Mouse (Mus musculus): ENCODE results near the gene Cask. TPM values are rescaled to one million over a fixed set of nuclear protein-coding genes. Genes with fewer than 3 reads are reported as not detected.
A peak's percentile ranks its signal among the peaks of the same experiment; 100 is the strongest.

Gene Cask
- total and polyA plus RNA-seq, 3 experiments = 9.4 to 13.3 TPM; not detected in 1

- no peaks in the 10 kb centered on the region for H3K9me3 ChIP-seq (replicated peaks; ENCODE audit: insufficient read depth, low read length)
- TF ChIP-seq ZMIZ1 (IDR thresholded peaks at IDR 0.05; ENCODE audit: low read depth, low read length) = no peak
- no peak for TF ChIP-seq TCF12 (IDR thresholded peaks at IDR 0.05; ENCODE audit: low read depth, low read length)
- no peak for TF ChIP-seq MAFK (IDR thresholded peaks at IDR 0.05; ENCODE audit: borderline replicate concordance, low read depth, low read length)
- no peak for TF ChIP-seq NRF1 (IDR thresholded peaks at IDR 0.05; ENCODE audit: insufficient read depth, low read depth, low read length, poor library complexity, severe bottlenecking)
- no peak for TF ChIP-seq USF1 (IDR thresholded peaks at IDR 0.05; ENCODE audit: low read depth, low read length)
- no peak for TF ChIP-seq MYC (IDR thresholded peaks at IDR 0.05; ENCODE audit: low read depth, low read length)
- TF ChIP-seq CTCF (IDR thresholded peaks at IDR 0.05 in 2 of 3, conservative IDR thresholded peaks at IDR 0.05 in 1 of 3; ENCODE audit: control insufficient read depth in 1 of 3, insufficient read depth in 1 of 3, low read depth in 2 of 3, low read length in 3 of 3, poor library complexity in 1 of 3, severe bottlenecking in 1 of 3) = no peak
- no peak for TF ChIP-seq EP300 (IDR thresholded peaks at IDR 0.05; ENCODE audit: low read depth in 1 of 2, low read length in 2 of 2)
- no peak for TF ChIP-seq TBP (IDR thresholded peaks at IDR 0.05; ENCODE audit: low read depth, low read length)
- no peak for TF ChIP-seq SMC3 (IDR thresholded peaks at IDR 0.05; ENCODE audit: low read depth, low read length)
- TF ChIP-seq POLR2AphosphoS5 (IDR thresholded peaks at IDR 0.05; ENCODE audit: borderline replicate concordance, low read depth, low read length) = no peak
- no peak for TF ChIP-seq GATA1 (IDR thresholded peaks at IDR 0.05; ENCODE audit: low read depth, low read length)
- TF ChIP-seq CHD1 (IDR thresholded peaks at IDR 0.05; ENCODE audit: low read depth, low read length) = no peak
- TF ChIP-seq ZC3H11A (IDR thresholded peaks at IDR 0.05; ENCODE audit: low read depth, low read length) = no peak
- no peak for TF ChIP-seq ZKSCAN1 (IDR thresholded peaks at IDR 0.05; ENCODE audit: low read depth, low read length)
- TF ChIP-seq NELFE (IDR thresholded peaks at IDR 0.05; ENCODE audit: low read depth, low read length) = no peak
- TF ChIP-seq MXI1 (IDR thresholded peaks at IDR 0.05; ENCODE audit: low read depth, low read length) = no peak
- TF ChIP-seq UBTF (IDR thresholded peaks at IDR 0.05; ENCODE audit: borderline replicate concordance, insufficient read depth, low read depth, low read length) = no peak
- no peak for TF ChIP-seq USF2 (IDR thresholded peaks at IDR 0.05; ENCODE audit: borderline replicate concordance in 1 of 2, insufficient read depth in 1 of 2, low read depth in 1 of 2, low read length in 2 of 2)
- peaks cover 0 to 10% of the 10 kb centered on the region in 2 experiments; a peak in 2 of 4 replicates for H3K4me1 ChIP-seq (ENCODE audit: control insufficient read depth in 1 of 2, insufficient read depth in 2 of 2, low read length in 2 of 2)
- no peaks in the 10 kb centered on the region for H3K27me3 ChIP-seq (ENCODE audit: control insufficient read depth in 1 of 2, insufficient read depth in 2 of 2, low read length in 2 of 2)
- H3K79me2 ChIP-seq (ENCODE audit: control insufficient read depth, insufficient read depth, low read length, poor library complexity) = no peaks in the 10 kb centered on the region
- DNase-seq (ENCODE audit: low read depth, low spot score) = no peak
- H3K36me3 ChIP-seq (ENCODE audit: control insufficient read depth in 1 of 2, insufficient read depth in 2 of 2, low read length in 2 of 2) = peaks cover 0 to 11% of the 10 kb centered on the region in 2 experiments; a peak in 2 of 4 replicates
- H3K9ac ChIP-seq (ENCODE audit: control insufficient read depth, low read depth, low read length, poor library complexity, severe bottlenecking) = no peak overlapping the region
- no peak overlapping the region for H3K27ac ChIP-seq (ENCODE audit: control insufficient read depth, low read depth, low read length)
- H3K4me3 ChIP-seq (ENCODE audit: control insufficient read depth in 1 of 2, insufficient read depth in 1 of 2, low read depth in 2 of 2, low read length in 2 of 2) = no peak overlapping the region
Observed at GRCm38 (mm10) chrX:13822792-13823191, 28.4 kb downstream of the Cask start.

GRCm38 (mm10) chrX:13798754-13799153 lies 52.4 kb downstream of the Cask start:
- Histone ChIP-seq H3K9me3 (replicated peaks; ENCODE audit: insufficient read depth, low read length) (no peaks in the 10 kb centered on the region), H3K36me3 (ENCODE audit: control insufficient read depth in 1 of 2, insufficient read depth in 2 of 2, low read length in 2 of 2) (no peaks in the 10 kb centered on the region; a peak in 1 of 4 replicates), H3K79me2 (ENCODE audit: control insufficient read depth, insufficient read depth, low read length, poor library complexity) (no peaks in the 10 kb centered on the region), H3K4me3 (ENCODE audit: control insufficient read depth in 1 of 2, insufficient read depth in 1 of 2, low read depth in 2 of 2, low read length in 2 of 2) (no peak overlapping the region), H3K9ac (ENCODE audit: control insufficient read depth, low read depth, low read length, poor library complexity, severe bottlenecking) (no peak overlapping the region), H3K4me1 (ENCODE audit: control insufficient read depth in 1 of 2, insufficient read depth in 2 of 2, low read length in 2 of 2) (peaks cover 0 to 2% of the 10 kb centered on the region in 2 experiments; a peak in 1 of 4 replicates), H3K27me3 (ENCODE audit: control insufficient read depth in 1 of 2, insufficient read depth in 2 of 2, low read length in 2 of 2) (no peaks in the 10 kb centered on the region), H3K27ac (ENCODE audit: control insufficient read depth, low read depth, low read length) (no peak overlapping the region)
- peak; percentile 35 for DNase-seq (ENCODE audit: low read depth, low spot score)
- TF ChIP-seq HCFC1 (IDR thresholded peaks at IDR 0.05; ENCODE audit: low read depth, low read length) (no peak), ETS1 (IDR thresholded peaks at IDR 0.05; ENCODE audit: low read depth, low read length) (no peak), MAZ (IDR thresholded peaks at IDR 0.05; ENCODE audit: low read depth, low read length) (no peak), ZC3H11A (IDR thresholded peaks at IDR 0.05; ENCODE audit: low read depth, low read length) (no peak), CHD1 (IDR thresholded peaks at IDR 0.05; ENCODE audit: low read depth, low read length) (no peak), MAX (IDR thresholded peaks at IDR 0.05; ENCODE audit: low read length) (no peak), TAL1 (IDR thresholded peaks at IDR 0.05; ENCODE audit: low read length) (no peak), BHLHE40 (IDR thresholded peaks at IDR 0.05; ENCODE audit: borderline replicate concordance, low read depth, low read length) (no peak), TCF12 (IDR thresholded peaks at IDR 0.05; ENCODE audit: low read depth, low read length) (no peak), POLR2AphosphoS2 (IDR thresholded peaks at IDR 0.05; ENCODE audit: low read length) (no peak), E2F4 (IDR thresholded peaks at IDR 0.05; ENCODE audit: borderline replicate concordance, low read depth, low read length) (no peak), ELF1 (IDR thresholded peaks at IDR 0.05; ENCODE audit: low read depth, low read length) (no peak), USF1 (IDR thresholded peaks at IDR 0.05; ENCODE audit: low read depth, low read length) (no peak), TBP (IDR thresholded peaks at IDR 0.05; ENCODE audit: low read depth, low read length) (no peak), ZMIZ1 (IDR thresholded peaks at IDR 0.05; ENCODE audit: low read depth, low read length) (no peak), EP300 (IDR thresholded peaks at IDR 0.05; ENCODE audit: low read depth in 1 of 2, low read length in 2 of 2) (no peak), MXI1 (IDR thresholded peaks at IDR 0.05; ENCODE audit: low read depth, low read length) (no peak), MEF2A (IDR thresholded peaks at IDR 0.05; ENCODE audit: extremely low read depth, insufficient replicate concordance, low read depth, low read length, poor library complexity, severe bottlenecking) (no peak), ZNF384 (IDR thresholded peaks at IDR 0.05; ENCODE audit: low read depth, low read length) (no peak)
